Mouse (Mus musculus): ENCODE measurements around the gene Dlg2. TPM values are rescaled to one million over a fixed set of nuclear protein-coding genes. Genes with fewer than 3 reads are reported as not detected.
A peak's percentile ranks its signal among the peaks of the same experiment; 100 is the strongest.

Dlg2 gene
- polyA plus RNA-seq, 1 experiment from 2014 or later, result 0.87 TPM

GRCm38 (mm10) chr7:91090830-91091683 lies 614.6 kb downstream of the Dlg2 start:
- Histone ChIP-seq H3K4me3 (replicated peaks; ENCODE audit: low read depth, low read length) (peak overlapping the region; percentile 15; the same call in 1 of the 2 replicates), H3K27me3 (ENCODE audit: insufficient read depth, low read length) (no peaks in the 10 kb centered on the region), H3K9ac (ENCODE audit: low read depth, low read length) (no peak overlapping the region), H3K4me1 (replicated peaks; ENCODE audit: insufficient read depth, low read length) (no peaks in the 10 kb centered on the region), H3K9me3 (replicated peaks; ENCODE audit: low read length) (no peaks in the 10 kb centered on the region), H3K36me3 (ENCODE audit: insufficient read depth, low read length) (no peaks in the 10 kb centered on the region), H3K4me2 (ENCODE audit: low read length) (peak overlapping the region; percentile 51), H3K27ac (no peak overlapping the region)
- 7% methylated on average over 25 of the region's 25 CpGs for WGBS
- ATAC-seq (replicated peaks; ENCODE audit: low FRiP score, low read depth), result no peak
- no peak for TF ChIP-seq CTCF (IDR thresholded peaks at IDR 0.05; ENCODE audit: low read depth)
- no peak for DNase-seq (ENCODE audit: low spot score)

- H3K9me3 ChIP-seq (replicated peaks; ENCODE audit: low read length), result no peaks in the 10 kb centered on the region
- H3K4me3 ChIP-seq (replicated peaks; ENCODE audit: low read depth, low read length), result no peak overlapping the region
- no peak overlapping the region for H3K27ac ChIP-seq
- H3K36me3 ChIP-seq (ENCODE audit: insufficient read depth, low read length), result no peaks in the 10 kb centered on the region
- 83% methylated on average over 7 of the region's 7 CpGs for WGBS
- no peaks in the 10 kb centered on the region for H3K27me3 ChIP-seq (ENCODE audit: insufficient read depth, low read length)
- H3K4me1 ChIP-seq (replicated peaks; ENCODE audit: insufficient read depth, low read length), result no peaks in the 10 kb centered on the region
- no peak for TF ChIP-seq CTCF (IDR thresholded peaks at IDR 0.05; ENCODE audit: low read depth)
- H3K9ac ChIP-seq (ENCODE audit: low read depth, low read length), result no peak overlapping the region
- H3K4me2 ChIP-seq (ENCODE audit: low read length), result no peak overlapping the region
- no peak for DNase-seq (ENCODE audit: low spot score)
- ATAC-seq (replicated peaks; ENCODE audit: low FRiP score, low read depth), result no peak
Measured at GRCm38 (mm10) chr7:91096467-91096866, 620.0 kb downstream of the Dlg2 start.

- no peak for TF ChIP-seq CTCF (IDR thresholded peaks at IDR 0.05; ENCODE audit: low read depth)
- no peaks in the 10 kb centered on the region for H3K9me3 ChIP-seq (replicated peaks; ENCODE audit: low read length)
- no peaks in the 10 kb centered on the region for H3K4me1 ChIP-seq (replicated peaks; ENCODE audit: insufficient read depth, low read length)
- no peak overlapping the region for H3K4me2 ChIP-seq (ENCODE audit: low read length)
- ATAC-seq (replicated peaks; ENCODE audit: low FRiP score, low read depth), result no peak
- no peak for DNase-seq (ENCODE audit: low spot score)
- H3K9ac ChIP-seq (ENCODE audit: low read depth, low read length), result no peak overlapping the region
- H3K27ac ChIP-seq, result no peak overlapping the region
- no peaks in the 10 kb centered on the region for H3K27me3 ChIP-seq (ENCODE audit: insufficient read depth, low read length)
- H3K36me3 ChIP-seq (ENCODE audit: insufficient read depth, low read length), result no peaks in the 10 kb centered on the region
- WGBS, result 79% methylated on average over 3 of the region's 3 CpGs
- H3K4me3 ChIP-seq (replicated peaks; ENCODE audit: low read depth, low read length), result no peak overlapping the region
Measured at GRCm38 (mm10) chr7:91098521-91098920, 622.0 kb downstream of the Dlg2 start.

DNA sequence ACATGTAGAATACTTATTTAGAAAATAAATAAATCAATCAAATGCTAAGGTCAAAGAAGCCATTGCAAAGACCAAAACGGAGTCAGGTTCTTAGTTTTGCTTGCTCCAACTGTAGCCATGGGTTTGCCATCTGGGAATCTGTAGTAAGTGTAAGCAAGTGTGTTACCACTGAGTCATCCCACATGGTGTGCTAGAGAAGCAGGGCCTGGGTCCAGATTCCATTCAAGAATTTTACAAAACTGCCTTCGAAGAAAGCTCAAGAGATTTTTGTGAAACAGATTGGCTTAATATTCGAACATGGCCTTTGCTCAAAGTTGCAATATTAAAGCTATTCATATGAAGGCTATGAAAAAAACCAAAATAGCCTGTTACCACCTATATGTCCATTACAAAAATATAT lies 633.1 kb downstream of the Dlg2 start:
- Histone ChIP-seq H3K4me2 (ENCODE audit: low read length) (no peak overlapping the region), H3K9ac (ENCODE audit: low read depth, low read length) (no peak overlapping the region), H3K36me3 (ENCODE audit: insufficient read depth, low read length) (no peaks in the 10 kb centered on the region), H3K4me1 (replicated peaks; ENCODE audit: insufficient read depth, low read length) (no peaks in the 10 kb centered on the region), H3K4me3 (replicated peaks; ENCODE audit: low read depth, low read length) (no peak overlapping the region), H3K9me3 (replicated peaks; ENCODE audit: low read length) (no peaks in the 10 kb centered on the region), H3K27me3 (ENCODE audit: insufficient read depth, low read length) (no peaks in the 10 kb centered on the region), H3K27ac (no peak overlapping the region)
- whole genome bisulfite sequencing, result 65% methylated on average over 3 of the region's 3 CpGs
- ATAC-seq (replicated peaks; ENCODE audit: low FRiP score, low read depth), result no peak
- DNase-seq (ENCODE audit: low spot score), result no peak
- no peak for TF ChIP-seq CTCF (IDR thresholded peaks at IDR 0.05; ENCODE audit: low read depth)

DNA sequence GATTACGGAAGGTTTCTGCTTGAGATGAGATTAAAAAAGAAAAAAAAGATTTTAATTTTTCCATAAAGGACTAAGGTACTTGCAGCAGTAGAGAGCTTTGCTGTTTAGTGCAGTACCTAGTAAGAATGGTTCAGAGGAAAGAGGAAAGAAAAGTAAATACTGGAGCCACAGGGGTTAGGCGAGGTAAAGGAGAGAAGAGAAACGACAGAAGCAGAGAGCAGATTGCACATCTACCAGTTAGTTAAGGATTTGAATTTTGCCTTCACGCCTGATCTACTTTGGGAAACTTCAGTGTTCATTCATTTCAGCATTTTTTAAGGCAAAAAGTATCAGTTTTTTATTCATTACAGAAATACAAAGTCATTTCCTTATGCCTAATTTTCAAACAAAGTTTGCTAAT lies 655.7 kb downstream of the Dlg2 start:
- 69% methylated on average over 4 of the region's 4 CpGs for WGBS
- H3K36me3 ChIP-seq (ENCODE audit: insufficient read depth, low read length), result no peaks in the 10 kb centered on the region
- ATAC-seq (replicated peaks; ENCODE audit: low FRiP score, low read depth), result no peak

GRCm38 (mm10) chr7:91154096-91154495 lies 677.6 kb downstream of the Dlg2 start:
- ATAC-seq (replicated peaks; ENCODE audit: low FRiP score, low read depth) (no peak), DNase-seq (ENCODE audit: low spot score) (no peak)
- Histone ChIP-seq H3K27me3 (ENCODE audit: insufficient read depth, low read length) (no peaks in the 10 kb centered on the region), H3K36me3 (ENCODE audit: insufficient read depth, low read length) (no peaks in the 10 kb centered on the region), H3K4me3 (replicated peaks; ENCODE audit: low read depth, low read length) (no peak overlapping the region), H3K27ac (no peak overlapping the region), H3K9ac (ENCODE audit: low read depth, low read length) (no peak overlapping the region), H3K4me2 (ENCODE audit: low read length) (no peak overlapping the region), H3K4me1 (replicated peaks; ENCODE audit: insufficient read depth, low read length) (no peaks in the 10 kb centered on the region), H3K9me3 (replicated peaks; ENCODE audit: low read length) (no peaks in the 10 kb centered on the region)
- 82% methylated on average over 1 of the region's 1 CpGs for WGBS
- no peak for TF ChIP-seq CTCF (IDR thresholded peaks at IDR 0.05; ENCODE audit: low read depth)

More for the DNA sequence above, 655.7 kb downstream of the Dlg2 start:
- no peak overlapping the region for H3K4me3 ChIP-seq (replicated peaks; ENCODE audit: low read depth, low read length)
- no peaks in the 10 kb centered on the region for H3K4me1 ChIP-seq (replicated peaks; ENCODE audit: insufficient read depth, low read length)
- no peak overlapping the region for H3K4me2 ChIP-seq (ENCODE audit: low read length)
- DNase-seq (ENCODE audit: low spot score), result no peak
- TF ChIP-seq CTCF (IDR thresholded peaks at IDR 0.05; ENCODE audit: low read depth), result no peak
- no peaks in the 10 kb centered on the region for H3K27me3 ChIP-seq (ENCODE audit: insufficient read depth, low read length)
- H3K27ac ChIP-seq, result no peak overlapping the region
- H3K9ac ChIP-seq (ENCODE audit: low read depth, low read length), result no peak overlapping the region
- no peaks in the 10 kb centered on the region for H3K9me3 ChIP-seq (replicated peaks; ENCODE audit: low read length)
